Mouse (Mus musculus): ENCODE results near the gene Apmap.
"Not testable (repeated sequence)": the region's sequence is repeated elsewhere in the genome, so short reads cannot be mapped to it uniquely, and the experiment has no call there.

Apmap gene

DNA sequence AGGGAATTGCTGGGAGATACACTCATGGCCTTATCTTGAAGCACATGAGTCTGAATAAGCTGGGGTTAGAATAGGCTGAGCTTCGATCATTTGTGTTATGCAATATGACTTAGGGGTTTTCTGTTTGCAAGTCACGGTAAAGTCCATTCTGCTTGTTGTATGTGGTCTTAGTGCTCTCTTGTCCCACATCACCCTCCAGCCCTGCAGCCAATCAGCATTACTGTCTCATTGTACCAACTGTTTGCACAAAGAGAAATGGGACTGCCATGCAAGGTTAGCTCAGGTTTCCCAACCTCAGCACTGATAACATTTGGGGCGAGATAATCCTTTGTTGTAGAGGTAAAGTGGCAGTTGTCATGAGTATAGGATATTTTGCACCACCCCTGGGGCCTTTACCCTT, 1.7 kb upstream of the Apmap start:
- no peak for DNase-seq

DNA sequence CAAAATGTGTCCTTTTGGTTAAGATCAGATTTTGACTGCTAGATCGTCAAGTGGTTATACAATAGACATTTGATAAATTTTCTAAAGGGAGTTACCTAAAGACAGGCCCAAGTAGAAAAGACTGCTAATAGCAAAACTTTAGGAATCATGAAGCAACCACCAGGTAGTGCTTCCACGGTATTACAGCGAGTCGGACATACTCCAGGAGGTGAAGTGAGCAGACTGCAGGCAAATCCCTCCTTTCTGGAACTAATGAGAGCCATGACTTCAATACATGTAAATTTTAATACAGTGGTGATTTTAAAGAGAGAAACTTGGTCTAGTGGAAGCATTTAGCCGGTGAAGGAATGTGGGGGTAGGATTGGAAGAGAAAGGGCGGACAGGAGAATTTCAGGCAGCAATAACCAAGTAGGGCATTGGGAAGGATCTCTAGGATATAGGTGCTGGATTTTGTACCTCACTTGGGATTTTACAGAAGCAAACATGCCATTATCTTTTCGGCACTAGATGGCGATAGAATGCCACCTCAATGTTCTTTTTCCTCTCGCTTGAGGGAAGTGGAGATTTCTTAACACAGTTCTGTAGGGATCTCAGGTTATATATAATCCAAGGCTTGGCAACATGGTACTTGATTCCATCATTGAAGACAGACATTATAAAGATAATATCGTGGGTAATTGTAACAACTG, 649 bp upstream of the Apmap start:
- DNase-seq = peak; percentile 52

DNA sequence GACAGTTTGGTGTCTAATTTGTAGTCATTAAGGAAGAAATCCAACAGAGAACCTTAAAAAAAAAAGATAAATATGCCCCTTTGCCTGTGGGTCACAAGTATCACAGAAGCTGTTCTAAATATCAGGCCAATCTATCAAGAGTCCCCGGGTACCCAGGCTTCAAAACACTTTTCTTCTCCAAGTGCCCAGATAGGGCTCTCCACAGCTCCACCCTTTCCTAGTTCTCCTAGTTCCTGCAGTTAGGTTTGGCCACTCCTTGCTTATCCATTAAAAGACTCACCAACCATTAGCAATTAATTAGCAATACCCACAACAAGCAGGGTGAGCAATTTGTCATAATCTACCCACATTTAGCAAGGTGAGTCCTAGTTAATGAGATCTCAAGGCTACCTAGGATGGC, 1.3 kb downstream of the Apmap start:
- DNase-seq = no peak

DNA sequence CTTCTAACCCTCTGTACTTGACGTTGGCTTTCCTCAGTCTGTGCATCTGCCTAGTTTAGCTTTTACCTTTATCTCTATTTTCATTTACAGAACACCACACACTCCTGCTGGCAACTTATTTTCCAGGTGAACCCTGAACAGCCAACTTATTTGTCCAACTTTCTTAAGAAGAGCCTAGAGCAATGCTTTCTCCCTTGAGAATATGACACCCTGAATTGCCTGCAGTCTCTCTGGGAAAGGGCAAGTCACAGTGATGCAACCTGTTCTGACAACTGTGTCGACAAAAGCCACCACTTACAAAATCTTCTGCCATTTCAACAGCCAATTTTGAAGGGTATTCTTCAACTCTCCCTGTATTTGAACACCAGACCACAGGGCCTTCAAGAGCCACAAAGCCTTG, 3.6 kb downstream of the Apmap start:
- DNase-seq = no peak

DNA sequence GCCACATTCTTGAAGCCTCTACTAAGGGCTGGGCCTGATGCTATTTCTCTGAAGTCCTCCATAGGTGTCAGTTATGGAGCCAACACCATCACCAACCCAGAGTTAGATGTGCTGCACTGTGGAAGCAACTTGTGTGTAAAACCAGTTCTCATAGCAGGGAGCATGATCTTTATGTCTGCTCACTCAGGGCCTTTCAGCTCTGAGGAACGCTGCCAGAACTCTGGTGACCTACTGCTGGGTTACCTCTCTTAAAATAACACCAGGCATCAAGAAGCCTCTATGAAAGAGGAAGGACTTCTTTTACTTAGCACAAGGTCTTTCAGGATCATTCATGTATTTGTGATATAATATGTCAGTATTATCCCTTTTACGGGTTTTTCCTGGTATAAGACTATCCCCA, 6.2 kb downstream of the Apmap start:
- DNase-seq = no peak

DNA sequence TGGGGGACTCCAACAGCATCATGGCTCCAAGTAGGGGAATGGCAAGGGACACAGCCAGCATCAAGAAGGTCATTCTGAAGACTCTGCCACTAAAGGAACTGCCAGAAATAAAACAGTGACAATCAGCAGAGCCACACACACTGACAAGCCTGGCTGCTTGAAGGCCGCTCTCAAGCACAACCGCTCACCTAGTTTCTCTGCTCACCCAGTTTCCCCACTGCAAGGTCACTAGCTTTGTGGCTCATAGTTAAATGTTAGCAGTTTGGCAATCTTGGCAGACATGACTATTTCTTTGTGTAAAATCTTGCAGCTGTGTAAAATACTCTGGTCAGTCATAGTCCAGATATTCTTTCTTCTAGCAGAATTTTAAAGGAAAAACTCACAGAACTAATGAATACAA, 8.1 kb downstream of the Apmap start:
- DNase-seq = no peak

DNA sequence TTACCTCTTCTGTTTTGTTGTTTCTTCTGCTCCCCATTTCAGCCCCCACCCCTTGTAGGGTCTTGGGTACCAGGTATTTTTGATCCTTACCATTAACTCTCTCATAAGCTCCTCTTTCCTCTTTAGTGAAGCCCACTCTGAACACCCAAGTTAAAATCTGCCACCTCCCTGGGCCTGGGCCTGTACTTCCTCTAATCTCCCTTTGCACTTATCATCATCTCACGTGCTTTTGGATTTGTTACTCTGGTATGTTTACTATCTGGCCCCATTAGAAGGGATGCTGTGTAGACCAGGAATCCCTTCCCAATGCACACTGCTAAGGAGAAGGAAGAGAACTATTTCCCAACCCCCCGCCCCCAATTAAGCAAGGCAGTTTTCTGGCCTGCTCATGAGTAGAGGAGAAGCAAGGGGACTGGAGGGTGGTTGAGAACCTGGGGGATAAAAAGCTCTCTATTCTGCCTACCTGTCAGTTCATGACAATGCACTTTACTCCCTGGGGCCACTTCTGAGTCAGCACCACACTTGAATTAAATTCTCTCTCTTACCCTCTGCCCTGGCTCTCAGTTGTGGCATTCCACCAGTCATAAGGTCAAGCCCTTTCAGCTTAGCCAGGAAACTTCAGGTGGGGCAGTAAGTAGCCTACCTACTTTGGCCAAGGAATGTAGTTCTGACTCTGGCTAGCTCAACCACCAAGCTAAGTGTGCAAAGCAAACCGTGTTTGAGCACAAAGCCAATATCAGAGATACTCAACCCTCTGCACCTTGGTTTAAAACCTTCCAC, 12.8 kb downstream of the Apmap start:
- no peak for DNase-seq

DNA sequence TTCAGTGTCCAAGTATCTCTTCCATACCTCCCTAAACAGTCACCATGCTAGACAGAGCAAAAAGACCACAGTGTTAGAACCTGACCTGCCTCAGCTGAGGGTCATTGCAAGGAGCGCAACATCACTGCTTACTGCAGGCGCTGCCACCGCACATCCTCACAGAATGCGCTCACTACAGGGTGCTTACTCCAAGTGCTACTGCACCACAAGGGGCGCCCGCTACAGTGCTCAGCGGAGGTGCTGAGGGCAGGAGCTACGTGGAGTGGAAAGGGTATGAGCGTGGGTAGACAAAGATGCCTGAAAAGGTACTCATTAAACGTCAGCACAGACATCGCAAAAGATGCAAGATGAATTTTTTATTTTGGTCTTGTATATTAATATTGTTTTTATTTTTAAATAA, 19.3 kb downstream of the Apmap start:
- DNase-seq = no peak

DNA sequence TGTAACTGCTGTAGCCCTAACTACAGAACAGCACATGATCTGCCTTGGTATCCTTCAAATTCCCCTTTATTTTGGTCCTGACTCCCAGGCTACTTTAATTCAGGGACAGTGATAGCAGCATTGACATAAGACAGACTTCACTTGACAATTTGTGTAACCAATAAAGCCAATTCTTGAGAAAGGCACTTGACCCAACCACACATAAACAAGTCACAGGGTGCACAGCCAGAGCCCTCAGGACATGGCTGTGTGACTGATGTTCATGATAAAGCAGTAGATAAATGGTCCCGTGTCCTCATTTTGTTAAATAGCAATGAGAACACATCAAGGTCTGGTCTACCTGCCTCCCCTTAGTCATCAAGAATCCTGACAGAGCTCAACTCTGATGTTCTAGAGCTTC, 28.7 kb downstream of the Apmap start:
- no peak for DNase-seq

DNA sequence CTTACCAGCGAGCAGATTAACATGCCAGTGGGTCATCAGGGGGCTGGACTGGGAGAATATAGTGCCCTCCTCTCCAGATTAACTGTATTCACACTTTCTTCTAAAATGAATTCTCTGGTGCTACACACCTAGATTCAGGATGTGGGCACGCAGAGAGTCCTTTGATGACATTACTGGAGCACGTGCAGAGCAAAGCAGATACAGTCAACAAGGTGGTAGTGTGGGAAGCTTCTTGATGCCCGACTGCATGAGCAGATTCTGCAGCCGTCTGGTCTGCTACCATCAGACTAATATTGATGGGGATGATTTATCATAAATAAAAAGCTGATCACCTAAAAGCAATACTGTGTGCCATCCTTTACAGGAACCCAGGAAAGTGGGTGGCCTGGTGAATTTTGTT, 29.8 kb downstream of the Apmap start:
- no peak for DNase-seq

DNA sequence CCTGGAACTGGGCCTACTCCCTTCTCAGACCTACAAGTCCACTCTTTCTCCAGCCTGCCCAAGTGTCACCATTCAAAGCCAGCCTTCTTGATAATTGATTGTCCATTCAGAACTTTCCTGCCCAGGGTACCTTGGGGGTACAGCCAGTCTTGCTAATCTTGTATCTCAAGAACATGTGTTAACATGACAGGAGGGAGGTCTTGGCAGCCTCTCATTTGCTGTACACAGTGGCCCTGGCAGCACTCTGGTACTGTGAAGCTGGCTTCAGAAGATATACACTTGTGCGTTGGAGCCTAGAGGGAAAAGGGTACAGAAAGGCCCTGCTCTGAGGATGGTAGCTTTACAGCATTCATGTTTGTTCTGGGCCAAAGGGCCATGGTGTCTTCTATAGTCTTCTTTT, 32.1 kb downstream of the Apmap start:
- DNase-seq = no peak

DNA sequence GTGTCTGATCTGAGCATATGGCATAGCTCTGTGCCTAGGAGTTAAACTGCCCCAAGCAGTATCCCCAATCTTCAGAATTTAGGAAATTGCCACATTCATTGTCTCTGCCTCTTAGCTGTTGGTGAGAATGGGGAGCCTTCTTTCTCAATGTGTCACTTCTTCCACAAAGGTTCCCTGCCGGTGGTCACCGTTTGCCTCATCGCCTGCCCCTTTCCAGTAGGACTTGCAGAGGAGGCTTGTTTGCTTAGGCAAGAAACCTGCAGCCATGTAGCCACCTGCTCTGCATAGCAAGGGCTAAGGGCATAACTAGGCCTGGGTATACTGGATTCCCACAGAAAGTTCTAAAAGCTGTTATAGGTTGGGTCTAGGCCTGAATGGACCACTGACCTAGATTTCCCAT, 35.9 kb downstream of the Apmap start:
- no peak for DNase-seq

DNA sequence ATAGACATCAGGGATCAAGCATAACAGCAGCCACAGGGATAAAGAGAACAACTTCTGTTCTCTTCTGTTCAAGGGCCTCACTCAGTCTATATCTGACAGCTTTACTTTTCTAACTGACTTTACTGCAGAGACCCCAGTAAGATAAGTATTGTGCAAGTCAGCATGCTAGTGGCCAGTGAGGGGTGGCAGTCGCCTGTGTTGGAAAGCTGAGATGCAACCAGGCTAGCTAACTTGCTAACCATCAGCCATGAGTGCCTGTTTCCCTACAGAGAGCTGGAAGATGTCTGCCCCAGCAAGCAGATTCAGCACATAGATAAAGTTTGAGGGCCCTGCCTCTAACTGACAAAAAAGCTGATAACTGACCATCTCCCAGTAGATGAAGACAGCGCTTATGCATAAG, 37.6 kb downstream of the Apmap start:
- no peak for DNase-seq

DNA sequence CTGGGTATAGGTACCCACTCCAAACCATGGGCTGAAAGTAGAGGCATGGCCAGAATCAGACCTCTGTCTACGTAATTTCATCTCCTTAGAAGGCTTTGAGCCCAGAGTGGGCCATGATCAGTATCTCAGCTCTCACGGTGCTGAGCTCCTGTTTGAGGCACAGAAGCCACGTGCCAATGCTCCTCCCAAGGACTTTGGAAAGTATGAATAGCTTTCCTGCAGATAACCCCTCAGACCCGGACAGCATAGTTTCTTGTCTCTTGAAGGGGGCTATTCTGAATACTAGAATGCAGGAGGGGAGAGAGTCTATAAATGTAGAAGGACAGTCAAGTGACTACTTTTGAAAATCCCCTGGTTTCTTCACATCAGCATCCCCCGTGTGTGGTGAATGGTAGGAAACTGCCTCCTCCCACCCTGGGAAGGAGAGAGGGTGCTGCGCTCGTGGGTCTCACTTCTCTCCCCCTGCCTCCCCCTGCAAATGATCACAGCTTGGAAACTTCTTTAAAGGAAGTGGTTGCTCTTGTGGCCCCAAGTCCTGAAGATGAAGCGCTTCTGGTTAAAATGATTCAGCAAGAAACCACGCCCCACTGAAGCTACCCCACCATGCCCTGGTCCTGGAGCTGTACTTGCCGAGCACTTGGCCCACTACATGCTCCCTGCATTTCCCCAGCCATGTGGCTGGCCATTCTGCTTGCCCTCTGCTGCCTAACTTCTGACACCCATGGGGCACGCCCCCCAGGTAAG, 38.3 kb downstream of the Apmap start, which contains the start of gene Cst7:
Cst7 (plus strand) TSS at position 569 of the 744 bp plus-strand sequence.
- no peak for DNase-seq

DNA sequence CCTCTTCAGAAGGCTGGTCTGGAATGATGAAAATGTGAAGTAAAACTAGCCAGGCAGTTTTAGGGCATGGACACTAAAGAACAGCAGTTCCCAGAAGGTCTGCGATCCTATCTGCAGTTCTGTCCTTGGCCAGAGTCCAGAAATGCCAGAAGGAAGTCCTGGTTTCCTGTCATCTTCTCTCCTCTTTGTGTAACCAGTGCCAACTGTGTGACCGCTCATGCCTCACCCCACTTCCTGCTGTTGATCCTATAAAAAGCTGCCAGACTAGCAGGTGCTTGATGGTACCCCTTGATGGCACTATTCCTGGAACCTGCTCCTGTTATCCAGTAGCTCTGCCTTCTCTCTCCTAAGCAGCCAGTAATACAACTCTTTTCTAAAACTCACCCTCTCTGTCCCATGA, 41.3 kb downstream of the Apmap start:
- peak; percentile 24 for DNase-seq

DNA sequence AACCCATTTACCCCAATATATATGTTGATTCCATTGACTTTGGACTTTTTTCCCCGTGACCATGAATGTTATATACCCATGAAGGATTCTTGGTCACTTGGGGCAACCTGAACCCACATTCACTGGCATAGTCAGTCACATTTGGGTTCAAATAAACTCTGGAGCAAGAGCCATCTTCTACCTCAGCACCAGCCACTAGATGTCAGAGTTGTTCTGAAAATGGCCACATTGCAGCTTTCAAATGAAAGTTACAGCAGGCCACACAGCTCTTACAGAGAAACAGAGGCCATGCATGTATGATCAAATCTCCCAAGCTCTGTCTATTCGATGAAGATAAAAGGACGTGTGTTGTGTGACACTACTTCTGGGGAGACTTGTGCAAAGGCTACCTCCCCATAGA, 49.8 kb downstream of the Apmap start:
- DNase-seq = no peak

DNA sequence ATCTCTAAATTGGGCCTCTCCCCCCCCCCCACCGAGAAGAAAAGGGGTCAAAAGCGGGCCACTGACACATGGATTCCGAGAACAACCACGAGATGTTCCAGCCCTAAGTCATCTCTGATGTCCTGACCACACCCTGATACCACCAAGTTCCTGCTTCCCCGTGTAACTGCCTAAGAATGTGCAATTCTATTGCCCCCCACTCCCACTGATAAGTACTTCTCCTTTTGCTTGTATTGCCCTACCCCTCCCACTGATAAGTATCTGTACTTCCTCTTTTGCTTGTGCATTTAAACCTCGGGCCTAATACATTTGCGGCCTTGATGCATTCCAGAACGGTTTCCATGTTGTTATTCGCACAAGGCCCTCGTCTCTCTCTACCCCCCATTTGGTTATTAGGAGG, 58.8 kb downstream of the Apmap start:
- not testable (repeated sequence) for DNase-seq

Data from cerebellum, adult 11 months (tissue).